Mouse (Mus musculus): Measurements from ENCODE around the gene Uck1.

- TF ChIP-seq CTCF (IDR thresholded peaks at IDR 0.05; ENCODE audit: extremely low read depth, insufficient read length, insufficient replicate concordance, low read depth, low read length), result no peak
- no peak for TF ChIP-seq POLR2A (IDR thresholded peaks at IDR 0.05; ENCODE audit: low read depth, low read length)
Measured at GRCm38 (mm10) chr2:32253352-32253751, 6.6 kb downstream of the Uck1 start.

All from small intestine, adult 2 months (tissue).